Mouse (Mus musculus) mature B cell (primary cell): ENCODE measurements around the gene Atp6v1e1.
"Not testable (repeated sequence)": the region's sequence is repeated elsewhere in the genome, so short reads cannot be mapped to it uniquely, and the experiment has no call there.

Experiments
- in situ Hi-C: fragments of 300-500 bp; cut with MboI; formaldehyde crosslinking; loops from 2 replicates; pipeline ENCODE4 v1.14.3; 2019

The Atp6v1e1 gene

GRCm38 (mm10) chr6:120820144-120820543 lies 2.4 kb downstream of the Atp6v1e1 start:
- in situ Hi-C loops, result no loop called here

- in situ Hi-C loops, result no loop called here
Observed at GRCm38 (mm10) chr6:120819294-120819693, 3.3 kb downstream of the Atp6v1e1 start.

DNA sequence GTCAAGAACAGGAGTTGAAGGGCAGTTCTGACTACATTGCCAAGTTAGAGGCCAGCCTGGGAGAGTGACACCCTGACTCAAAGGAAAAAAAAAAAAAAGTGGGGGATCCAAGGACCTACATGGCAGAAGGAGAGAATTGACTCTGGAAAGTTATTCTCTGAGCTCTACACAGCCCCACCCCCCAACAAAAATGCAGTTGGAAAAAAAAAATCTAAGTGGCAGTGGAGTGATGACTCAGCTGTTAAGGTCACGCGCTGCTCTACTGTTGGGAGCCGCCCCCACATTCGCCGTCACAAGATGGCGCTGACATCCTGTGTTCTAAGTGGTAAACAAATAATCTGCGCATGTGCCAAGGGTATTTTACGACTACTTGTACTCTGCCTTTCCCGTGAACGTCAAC lies 10.6 kb downstream of the Atp6v1e1 start:
- in situ Hi-C loops, result not testable (repeated sequence)

DNA sequence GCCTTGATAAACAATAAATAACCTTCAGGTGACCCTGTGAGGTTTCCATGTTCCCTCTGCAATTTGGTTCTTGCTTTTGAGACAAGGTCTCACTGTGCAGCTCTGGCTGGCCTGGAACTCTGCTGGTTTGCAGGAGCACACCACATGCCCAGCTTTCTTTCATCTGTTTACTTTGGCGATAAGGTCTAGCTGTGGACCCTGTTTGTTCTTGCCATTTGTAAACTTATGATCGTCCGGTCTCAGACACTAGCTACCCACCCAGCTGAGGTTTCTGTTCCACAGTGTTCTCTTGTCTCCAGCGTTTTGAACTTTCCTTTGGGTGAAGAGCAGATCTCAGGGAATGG lies 14.9 kb downstream of the Atp6v1e1 start:
- in situ Hi-C loops, result no loop called here

- in situ Hi-C loops, result no loop called here
Observed at GRCm38 (mm10) chr6:120806999-120807737, 15.4 kb downstream of the Atp6v1e1 start.

- in situ Hi-C loops, result no loop called here
Observed at GRCm38 (mm10) chr6:120799581-120800041, 23.0 kb downstream of the Atp6v1e1 start.

DNA sequence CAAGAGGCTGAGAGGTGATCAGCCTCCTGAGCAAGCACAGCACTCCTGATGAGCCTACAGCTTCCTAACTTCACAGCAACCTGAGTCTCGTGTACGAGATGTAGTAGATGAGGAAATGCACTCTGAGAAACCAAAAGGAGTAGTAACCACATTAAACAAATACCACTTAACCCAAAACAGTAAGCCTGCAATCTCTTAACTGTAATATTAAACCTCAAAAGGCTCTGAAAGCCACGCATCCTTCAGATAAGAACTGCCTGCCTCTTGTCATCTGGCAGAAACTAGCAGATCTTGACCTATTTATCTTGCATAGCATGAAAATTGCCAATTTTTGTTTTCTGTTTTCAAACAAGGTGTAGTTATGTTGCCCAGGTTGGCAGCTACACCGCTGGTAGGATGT lies 23.7 kb downstream of the Atp6v1e1 start:
- in situ Hi-C loops, result no loop called here

- in situ Hi-C loops, result no loop called here
Observed at GRCm38 (mm10) chr6:120798019-120798418, 24.6 kb downstream of the Atp6v1e1 start.

- in situ Hi-C loops, result no loop called here
Observed at GRCm38 (mm10) chr6:120796111-120796510, 26.5 kb downstream of the Atp6v1e1 start.

DNA sequence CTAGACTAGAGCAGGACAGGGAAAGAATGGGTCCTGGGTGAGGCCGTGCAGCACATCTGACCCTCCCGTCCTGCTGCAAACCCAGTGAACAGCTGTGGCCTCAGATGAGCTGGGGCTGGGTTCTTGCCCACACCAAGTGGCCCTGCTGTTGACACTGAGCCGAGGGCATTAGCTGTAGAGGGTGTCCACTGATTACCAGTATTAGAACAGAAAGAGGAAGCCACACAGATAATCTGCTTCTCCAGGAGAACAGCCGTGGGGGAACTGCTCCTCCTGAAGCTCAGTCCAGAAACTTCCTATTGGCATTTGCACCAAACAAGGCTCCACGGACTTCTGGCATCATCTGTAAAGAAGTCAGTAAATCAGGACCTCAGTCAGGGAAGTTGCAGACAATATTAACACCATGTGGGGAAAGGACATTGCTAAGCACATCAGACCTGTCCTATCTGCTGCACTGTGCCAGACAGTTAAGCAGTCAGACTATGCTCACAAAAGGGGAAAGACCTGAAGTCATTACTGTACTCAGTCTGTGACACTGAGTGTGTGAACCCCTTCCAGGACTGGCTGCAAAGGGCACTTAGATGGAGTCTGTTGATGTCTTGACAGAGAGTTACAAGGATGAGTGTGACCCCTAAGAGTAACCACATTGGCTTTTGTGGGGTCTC lies 27.0 kb downstream of the Atp6v1e1 start:
- in situ Hi-C loops, result no loop called here

GRCm38 (mm10) chr6:120792947-120793346 lies 29.6 kb downstream of the Atp6v1e1 start:
- in situ Hi-C loops, result no loop called here

DNA sequence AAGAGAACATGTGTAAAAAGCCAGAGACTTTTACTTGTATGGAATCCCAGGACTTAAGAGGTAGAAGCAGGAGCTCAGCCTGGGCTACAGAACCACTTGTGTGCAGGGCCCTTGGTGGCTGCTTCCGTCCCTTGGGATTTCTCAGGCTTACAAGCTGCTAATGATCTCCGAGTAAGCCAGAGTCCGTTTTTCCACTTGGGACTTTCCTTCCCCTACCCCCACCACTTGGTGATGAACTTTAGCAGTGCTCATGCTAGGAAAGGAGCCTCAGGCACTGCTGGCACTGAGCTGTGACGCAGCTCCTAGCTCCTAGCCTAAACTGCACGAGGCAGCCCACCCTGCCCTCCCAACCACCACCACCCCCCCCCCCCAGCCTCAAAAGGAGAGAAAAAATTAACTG lies 31.9 kb downstream of the Atp6v1e1 start:
- in situ Hi-C loops, result no loop called here

GRCm38 (mm10) chr6:120790153-120790552 lies 32.4 kb downstream of the Atp6v1e1 start:
- in situ Hi-C loops, result no loop called here

DNA sequence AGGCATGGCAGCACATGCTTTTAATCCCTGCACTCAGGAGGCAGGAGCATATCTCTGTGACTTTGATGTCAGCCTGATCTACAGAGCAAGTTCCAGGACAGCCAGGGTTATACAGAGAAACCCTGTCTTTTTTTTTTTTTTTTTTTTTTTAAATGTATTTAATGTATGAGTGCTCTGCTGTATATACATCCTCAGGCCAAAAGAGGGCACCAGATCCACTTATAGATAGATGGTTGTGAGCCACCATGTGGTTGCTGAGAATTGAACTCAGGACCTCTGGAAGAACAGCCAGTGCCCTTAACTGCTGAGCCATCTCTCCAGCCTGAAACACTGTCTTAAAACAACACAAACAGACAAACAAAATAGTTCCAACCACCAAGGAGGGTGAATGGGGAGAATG lies 33.7 kb downstream of the Atp6v1e1 start:
- in situ Hi-C loops, result no loop called here

DNA sequence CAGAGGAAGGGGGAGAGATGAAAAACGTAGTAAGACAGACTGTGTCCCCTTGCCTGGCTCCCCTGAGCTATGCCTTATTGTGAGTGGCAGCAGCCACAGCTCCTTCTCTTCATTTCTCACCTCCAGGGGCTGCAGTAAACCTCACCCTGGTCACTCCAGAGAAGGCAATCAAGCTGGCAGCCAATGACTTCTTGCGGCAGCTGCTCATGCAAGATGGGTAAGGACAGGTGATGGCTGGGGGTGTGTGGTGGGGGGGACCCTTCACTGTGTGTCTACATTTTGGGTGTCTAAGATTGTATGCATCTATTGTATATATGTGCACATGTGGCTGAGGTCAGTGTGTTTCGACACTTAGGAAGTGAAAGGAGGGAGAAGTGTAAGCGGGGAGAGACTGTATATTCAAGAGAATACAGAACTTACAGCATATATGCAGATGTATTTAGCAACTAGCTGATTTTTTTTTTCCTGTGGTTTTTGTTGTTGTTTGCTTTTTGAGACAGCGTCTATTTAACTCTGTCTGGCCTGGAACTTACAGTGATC lies 34.5 kb downstream of the Atp6v1e1 start:
- in situ Hi-C loops, result no loop called here

DNA sequence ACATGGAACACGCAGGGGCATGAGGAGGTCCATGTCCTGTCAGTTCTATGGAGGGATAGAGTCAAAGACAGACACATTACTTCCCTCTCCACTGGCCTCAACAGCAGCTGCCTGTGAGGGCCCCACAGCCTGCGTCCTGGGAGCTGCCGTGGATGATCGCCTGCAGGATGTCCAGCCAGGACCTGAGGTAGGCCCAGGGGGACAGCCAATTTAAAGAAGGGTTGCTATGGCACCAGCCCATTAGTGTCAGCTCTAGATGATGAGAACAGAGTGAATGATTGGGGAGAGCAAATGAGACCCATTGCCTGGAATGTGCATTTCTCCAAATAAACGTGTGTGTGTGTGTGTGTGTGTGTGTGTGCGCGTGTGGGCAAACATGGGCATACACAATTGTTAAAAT lies 38.2 kb downstream of the Atp6v1e1 start:
- in situ Hi-C loops, result no loop called here

- in situ Hi-C loops, result no loop called here
Observed at GRCm38 (mm10) chr6:120782948-120783347, 39.6 kb downstream of the Atp6v1e1 start.

DNA sequence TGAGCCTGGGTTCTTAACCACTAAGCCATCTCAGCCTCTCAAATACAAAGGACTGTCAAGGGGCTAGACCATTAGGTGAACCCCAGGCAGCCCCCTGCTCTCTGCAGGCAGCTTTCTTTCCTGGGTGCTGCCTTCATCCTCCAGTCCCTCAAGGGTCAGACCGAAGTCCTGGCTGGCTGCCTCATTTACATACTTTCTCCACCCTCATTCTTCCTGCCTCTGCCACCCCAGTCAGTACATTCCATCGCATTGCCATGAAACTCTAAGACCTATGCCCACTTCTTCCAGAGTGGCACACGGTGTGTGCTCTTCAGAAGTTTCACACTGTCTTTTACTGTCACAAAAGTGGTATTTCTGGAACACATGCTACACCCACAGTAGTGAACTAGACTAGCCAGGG lies 44.4 kb downstream of the Atp6v1e1 start:
- in situ Hi-C loops, result no loop called here

DNA sequence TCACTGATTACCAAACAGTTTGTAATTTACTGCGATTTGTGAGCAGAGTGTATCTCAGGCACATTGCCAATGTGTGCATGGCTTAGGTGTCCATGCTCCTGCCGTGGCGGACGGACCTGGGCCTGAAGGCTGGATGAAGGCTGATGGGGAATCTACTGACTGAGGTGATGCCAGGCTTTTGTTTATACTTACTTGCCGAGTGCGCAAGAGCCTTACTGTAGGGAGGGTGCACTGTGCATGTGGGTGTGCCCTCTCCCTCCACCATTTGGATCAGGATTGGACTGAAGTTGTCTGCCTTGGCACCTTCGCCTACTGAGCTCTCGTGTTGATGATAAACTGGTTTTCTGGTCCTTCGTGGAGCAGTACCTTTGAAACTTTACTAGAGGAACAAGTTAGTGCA lies 45.1 kb downstream of the Atp6v1e1 start:
- in situ Hi-C loops, result no loop called here

- in situ Hi-C loops, result no loop called here
Observed at GRCm38 (mm10) chr6:120776286-120776685, 46.3 kb downstream of the Atp6v1e1 start.

- in situ Hi-C loops, result no loop called here
Observed at GRCm38 (mm10) chr6:120773763-120774162, 48.8 kb downstream of the Atp6v1e1 start.

GRCm38 (mm10) chr6:120773149-120773628 lies 49.4 kb downstream of the Atp6v1e1 start, which contains the start of gene Slc25a18:
Gene Slc25a18, plus strand, starts transcription at chr6:120773578.
- in situ Hi-C loops, result no loop called here

DNA sequence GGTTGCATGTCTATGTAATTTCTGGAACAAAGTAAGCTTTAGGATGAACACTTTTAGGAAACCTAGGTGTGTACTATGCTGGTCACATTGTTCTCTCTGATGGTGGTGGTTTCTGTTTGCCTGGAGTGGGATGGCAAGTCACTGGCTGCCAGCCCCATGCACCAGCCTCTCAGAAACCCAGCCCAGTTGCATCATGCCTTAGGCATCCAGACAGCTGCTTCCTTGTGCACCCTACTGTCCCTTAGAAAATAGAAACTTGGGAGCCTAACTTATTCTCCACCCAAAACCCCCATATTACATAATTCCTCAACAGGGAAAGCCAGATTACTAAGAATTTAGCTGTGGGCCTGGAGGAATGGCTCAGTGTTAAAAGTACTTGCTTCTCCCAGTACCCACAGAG lies 50.6 kb downstream of the Atp6v1e1 start:
- in situ Hi-C loops, result no loop called here
